Mouse (Mus musculus) neural tube, embryonic 15.5 days (tissue): Measurements from ENCODE around the gene Ak1. TPM values are rescaled to one million over a fixed set of nuclear protein-coding genes. Genes with fewer than 3 reads are reported as not detected.
A peak's percentile ranks its signal among the peaks of the same experiment; 100 is the strongest.

Experiments
- ATAC-seq: fragments of 200-750 bp; cut with Nextera tagmentation; 2 replicates; pipeline ENCODE4 v1.8.0; 2017; ENCODE audit warnings: mild to moderate bottlenecking, moderate TSS enrichment, moderate library complexity; ENCODE audit not compliant: low FRiP score
- H3K27ac ChIP-seq: fragments of 300-500 bp; sonication (generic); replicated peaks from 2 replicates; pipeline ENCODE4 v1.5.1; 2015; ENCODE audit warnings: mild to moderate bottlenecking, inconsistent platforms
- H3K27me3 ChIP-seq: fragments of 300-500 bp; sonication (generic); replicated peaks from 2 replicates; pipeline ENCODE4 v1.6.1; 2015; ENCODE audit warnings: inconsistent platforms
- H3K36me3 ChIP-seq: fragments of 300-500 bp; sonication (generic); 2 replicates; pipeline ENCODE4 v1.6.1; 2015; ENCODE audit warnings: inconsistent platforms
- H3K4me1 ChIP-seq: fragments of 300-500 bp; sonication (generic); 2 replicates; pipeline ENCODE4 v1.6.1; 2015; ENCODE audit warnings: inconsistent platforms
- H3K4me2 ChIP-seq: fragments of 300-500 bp; sonication (generic); 2 replicates; pipeline ENCODE4 v1.6.1; 2015; ENCODE audit warnings: inconsistent platforms, mild to moderate bottlenecking, moderate library complexity
- H3K4me3 ChIP-seq: fragments of 300-500 bp; sonication (generic); replicated peaks from 2 replicates; pipeline ENCODE4 v1.5.1; 2015; ENCODE audit warnings: mild to moderate bottlenecking, inconsistent platforms
- H3K9ac ChIP-seq: fragments of 300-500 bp; sonication (generic); replicated peaks from 2 replicates; pipeline ENCODE4 v1.6.1; 2015; ENCODE audit warnings: mild to moderate bottlenecking, inconsistent platforms
- H3K9me3 ChIP-seq: fragments of 300-500 bp; sonication (generic); replicated peaks from 2 replicates; pipeline ENCODE4 v1.6.1; 2016; ENCODE audit warnings: inconsistent platforms
- WGBS: fragments of 180-500 bp; shearing (Covaris S2); methylation state at CpG from one replicate; pipeline ENCODE4 v1.1.7; 2015; ENCODE audit warnings: mixed read lengths; 5-methylcytosine and 5-hydroxymethylcytosine counted together
- polyA plus RNA-seq: library from polyadenylated mRNA; unstranded; fragments of >200 nt; fragmentation: Nextera tagmentation; extraction: Ambion mirVana; gene quantifications from 2 replicates; pipeline ENCODE4 v1.2.1, GENCODE M21; 2015

The Ak1 gene
- polyA plus RNA-seq, 1 experiment from 2014 or later: 103 TPM

GRCm38 (mm10) chr2:32617601-32618000 is 4.0 kb upstream of the Ak1 start:
- Histone ChIP-seq H3K9me3 (no peaks in the 10 kb centered on the region), H3K4me2 (no peak overlapping the region), H3K27ac (no peak overlapping the region), H3K4me3 (no peak overlapping the region), H3K4me1 (peaks cover 30% of the 10 kb centered on the region), H3K36me3 (peaks cover 31% of the 10 kb centered on the region), H3K27me3 (no peaks in the 10 kb centered on the region), H3K9ac (no peak overlapping the region)
- no peak for ATAC-seq
- 92% methylated on average over 4 of the region's 4 CpGs for WGBS

- WGBS: 50% methylated on average over 9 of the region's 9 CpGs
- ATAC-seq: no peak
Observed at GRCm38 (mm10) chr2:32618051-32618450, 3.5 kb upstream of the Ak1 start.

GRCm38 (mm10) chr2:32620682-32621516 is 659 bp upstream of the Ak1 start:
- no peak overlapping the region for H3K4me2 ChIP-seq
- H3K9ac ChIP-seq: no peak overlapping the region
- 34% methylated on average over 4 of the region's 4 CpGs for WGBS

More at GRCm38 (mm10) chr2:32618051-32618450, 3.5 kb upstream of the Ak1 start:
- Histone ChIP-seq H3K36me3 (peaks cover 29% of the 10 kb centered on the region), H3K9ac (no peak overlapping the region), H3K27me3 (no peaks in the 10 kb centered on the region), H3K9me3 (no peaks in the 10 kb centered on the region), H3K4me1 (peaks cover 30% of the 10 kb centered on the region), H3K4me2 (no peak overlapping the region), H3K4me3 (no peak overlapping the region), H3K27ac (no peak overlapping the region)

GRCm38 (mm10) chr2:32624111-32624748 is 2.7 kb downstream of the Ak1 start:
- Histone ChIP-seq H3K9me3 (no peaks in the 10 kb centered on the region), H3K27ac (no peak overlapping the region), H3K4me3 (no peak overlapping the region), H3K9ac (no peak overlapping the region), H3K27me3 (no peaks in the 10 kb centered on the region), H3K4me1 (peaks cover 72% of the 10 kb centered on the region), H3K36me3 (no peaks in the 10 kb centered on the region), H3K4me2 (no peak overlapping the region)
- 89% methylated on average over 5 of the region's 5 CpGs for WGBS
- ATAC-seq: no peak

More at GRCm38 (mm10) chr2:32620682-32621516, 659 bp upstream of the Ak1 start:
- Histone ChIP-seq H3K4me1 (peaks cover 45% of the 10 kb centered on the region), H3K27ac (peak overlapping the region; percentile 54), H3K27me3 (no peaks in the 10 kb centered on the region), H3K4me3 (no peak overlapping the region), H3K9me3 (no peaks in the 10 kb centered on the region), H3K36me3 (peaks cover 15% of the 10 kb centered on the region; the same call in 1 of the 2 replicates)
- no peak for ATAC-seq

- peaks cover 75% of the 10 kb centered on the region for H3K4me1 ChIP-seq
- WGBS: under 1% methylated on average over 13 of the region's 13 CpGs
Observed at GRCm38 (mm10) chr2:32625212-32625872, 3.8 kb downstream of the Ak1 start.

GRCm38 (mm10) chr2:32625873-32626694 is 4.5 kb downstream of the Ak1 start:
- Histone ChIP-seq H3K4me2 (peak overlapping the region; percentile 62), H3K9ac (peak overlapping the region; percentile 39), H3K4me1 (peaks cover 71% of the 10 kb centered on the region), H3K9me3 (no peaks in the 10 kb centered on the region), H3K27ac (peak overlapping the region; percentile 79), H3K36me3 (no peaks in the 10 kb centered on the region), H3K4me3 (peak overlapping the region; percentile 36), H3K27me3 (no peaks in the 10 kb centered on the region)
- WGBS: 63% methylated on average over 5 of the region's 5 CpGs
- 0 out of 2 replicates have a peak, but pooled peaks have one; percentile 0 for ATAC-seq

More at GRCm38 (mm10) chr2:32625212-32625872, 3.8 kb downstream of the Ak1 start:
- ATAC-seq: peak; percentile 68
- Histone ChIP-seq H3K36me3 (no peaks in the 10 kb centered on the region), H3K9me3 (no peaks in the 10 kb centered on the region), H3K27ac (peak overlapping the region; percentile 79), H3K27me3 (no peaks in the 10 kb centered on the region), H3K4me3 (peak overlapping the region; percentile 36), H3K9ac (peak overlapping the region; percentile 39), H3K4me2 (peak overlapping the region; percentile 62)

- peaks cover 74% of the 10 kb centered on the region for H3K4me1 ChIP-seq
- H3K27me3 ChIP-seq: no peaks in the 10 kb centered on the region
- H3K9ac ChIP-seq: no peak overlapping the region; the same call in 1 of the 2 replicates
- no peak for ATAC-seq
- H3K4me2 ChIP-seq: peak overlapping the region; percentile 62; the same call in 1 of the 2 replicates
- no peak overlapping the region for H3K27ac ChIP-seq
- H3K9me3 ChIP-seq: no peaks in the 10 kb centered on the region
- WGBS: 67% methylated on average over 20 of the region's 20 CpGs
- H3K4me3 ChIP-seq: no peak overlapping the region
- H3K36me3 ChIP-seq: no peaks in the 10 kb centered on the region
Observed at GRCm38 (mm10) chr2:32627266-32628043, 5.9 kb downstream of the Ak1 start.

- peaks cover 74% of the 10 kb centered on the region for H3K4me1 ChIP-seq
- H3K27me3 ChIP-seq: no peaks in the 10 kb centered on the region
- H3K4me2 ChIP-seq: peak overlapping the region; percentile 28; the same call in 1 of the 2 replicates
- H3K9me3 ChIP-seq: no peaks in the 10 kb centered on the region
- H3K9ac ChIP-seq: no peak overlapping the region; the same call in 1 of the 2 replicates
- ATAC-seq: no peak
- H3K4me3 ChIP-seq: no peak overlapping the region
- WGBS: 50% methylated on average over 4 of the region's 4 CpGs
- peak overlapping the region; percentile 66 for H3K27ac ChIP-seq
- no peaks in the 10 kb centered on the region; the same call in 1 of the 2 replicates for H3K36me3 ChIP-seq
Observed at GRCm38 (mm10) chr2:32628044-32628550, 6.5 kb downstream of the Ak1 start.

- H3K4me3 ChIP-seq: no peak overlapping the region
Observed at GRCm38 (mm10) chr2:32628729-32629128, 7.2 kb downstream of the Ak1 start.

More at GRCm38 (mm10) chr2:32628729-32629128, 7.2 kb downstream of the Ak1 start:
- no peaks in the 10 kb centered on the region for H3K9me3 ChIP-seq
- H3K4me1 ChIP-seq: peaks cover 74% of the 10 kb centered on the region
- H3K9ac ChIP-seq: 0 out of 2 replicates have a peak overlapping the region, but pooled peaks have one; percentile 7
- peak overlapping the region; percentile 28 for H3K4me2 ChIP-seq
- 34% methylated on average over 5 of the region's 5 CpGs for WGBS
- no peaks in the 10 kb centered on the region for H3K27me3 ChIP-seq
- peak overlapping the region; percentile 66 for H3K27ac ChIP-seq
- no peaks in the 10 kb centered on the region; the same call in 1 of the 2 replicates for H3K36me3 ChIP-seq
- peak; percentile 40; the same call in 1 of the 2 replicates for ATAC-seq
